Mouse (Mus musculus) heart, postnatal 0 days (tissue): ENCODE data around the gene Ehd3.

Source experiments
- CTCF ChIP-seq: IDR thresholded peaks from 2 replicates; pipeline ENCODE4 v1.5.1; 2016; ENCODE audit warnings: antibody characterized with exemption, control low read depth, low read depth
- EP300 ChIP-seq: IDR thresholded peaks from 2 replicates; pipeline ENCODE4 v1.6.1; 2016; ENCODE audit warnings: antibody characterized with exemption, low read depth

DNA sequence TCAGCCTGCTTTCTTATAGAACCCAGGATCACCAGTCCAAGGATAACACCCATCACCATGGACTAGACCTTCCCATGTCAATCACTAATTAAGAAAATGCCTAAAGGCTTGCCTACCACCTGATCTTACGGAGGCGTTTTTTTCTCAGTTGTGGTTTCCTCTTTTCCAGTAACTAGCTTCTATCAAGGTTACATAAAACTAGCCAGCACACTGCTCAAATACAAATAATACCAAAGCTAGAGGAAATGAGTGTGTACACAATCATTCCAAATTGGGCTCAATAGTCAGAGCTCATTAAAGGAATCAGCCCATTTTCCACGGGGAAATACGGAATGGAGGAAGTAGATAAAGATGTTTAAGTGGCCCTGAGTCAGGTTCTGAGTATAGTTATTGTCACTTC lies 71.3 kb downstream of the Ehd3 start:
- no peak for TF ChIP-seq EP300
- TF ChIP-seq CTCF, result no peak
